In the genomic region with DNA sequence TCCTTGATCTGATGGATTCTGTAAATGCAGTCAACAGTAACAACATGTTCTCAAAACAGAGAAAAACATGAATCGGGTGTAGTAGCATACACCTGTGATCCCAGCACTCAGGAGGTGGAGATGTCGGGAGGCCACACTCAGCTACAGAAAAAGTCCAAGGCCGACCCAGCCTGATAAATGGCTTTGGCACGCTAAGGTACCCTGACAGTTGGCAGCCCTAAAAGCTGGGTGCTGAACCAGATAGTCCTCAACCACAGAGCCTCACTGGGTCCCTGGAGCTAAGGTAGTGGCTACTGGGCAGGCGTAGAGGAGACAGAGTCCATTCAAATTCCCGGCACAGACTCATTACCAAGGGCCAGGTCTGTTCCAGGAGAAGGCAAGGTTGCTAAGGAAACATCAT, we compare ENCODE assay signal across 22 mouse cellular contexts.
A peak's percentile ranks its signal among the peaks of the same experiment; 100 is the strongest.
DNase-seq lines count a peak whose midpoint lies in the region; ATAC-seq and TF ChIP-seq lines count a peak whose summit lies in the region.
"Had no signal": no experiment of that assay in that cellular context is flagged by ENCODE, and none has a peak within 500 bp of the region (broad histone marks: within the 10 kb centered on the region; RNA-seq: fewer than 3 reads in every experiment).

No protein-coding gene starts in this region.

- H3K4me1 ChIP-seq in midbrain, embryonic 11.5 days (ENCODE audit: control insufficient read depth, insufficient read depth, low read length) = no peaks in the 10 kb centered on the region
- 0 out of 2 replicates have a peak, but pooled peaks cover 3% of the 10 kb centered on the region for H3K4me1 ChIP-seq in midbrain, embryonic 13.5 days (replicated peaks)

- H3K27ac ChIP-seq in midbrain, embryonic 11.5 days (ENCODE audit: low read depth, low read length) = no peak overlapping the region
- H3K27ac ChIP-seq in midbrain, embryonic 13.5 days = no peak overlapping the region
- H3K27ac ChIP-seq in layer of hippocampus, adult 2 months = no peak overlapping the region
- H3K27ac ChIP-seq: embryonic facial prominence, embryonic 13.5 days; embryonic facial prominence, embryonic 15.5 days; forebrain, embryonic 10.5 days; forebrain, embryonic 12.5 days had no signal

- no peaks in the 10 kb centered on the region for H3K9me3 ChIP-seq in midbrain, embryonic 11.5 days (ENCODE audit: control insufficient read depth, low read length)
- no peaks in the 10 kb centered on the region for H3K9me3 ChIP-seq in midbrain, embryonic 13.5 days
- H3K9me3 ChIP-seq: embryonic facial prominence, embryonic 13.5 days; embryonic facial prominence, embryonic 15.5 days; forebrain, embryonic 10.5 days; forebrain, embryonic 12.5 days had no signal

- TF ChIP-seq CTCF in layer of hippocampus, adult 2 months (conservative IDR thresholded peaks at IDR 0.05) = no peak

- ATAC-seq in midbrain, embryonic 11.5 days (ENCODE audit: low FRiP score) = no peak
- no peak for ATAC-seq in midbrain, embryonic 13.5 days
- ATAC-seq in megakaryocyte progenitor cell, adult 5-6 weeks (replicated peaks; ENCODE audit: poor library complexity) = peak; percentile 42
- peak; percentile 54 for ATAC-seq in megakaryocyte-erythroid progenitor cell, adult 5-6 weeks (replicated peaks; ENCODE audit: low FRiP score, low TSS enrichment, poor library complexity, severe bottlenecking)
- ATAC-seq: forebrain, embryonic 14.5 days; forebrain, embryonic 16.5 days had no signal

- DNase-seq in adrenal gland, adult 2 months = peak; percentile 42
- DNase-seq in adrenal gland, adult 8-10 months = no peak
- peak; percentile 14 for DNase-seq in midbrain, embryonic 11.5 days (ENCODE audit: low spot score, missing footprints)
- DNase-seq in layer of hippocampus, adult 2 months (ENCODE audit: low spot score in 2 of 2) = no peak
- DNase-seq: adrenal gland, postnatal 14 days; cerebellum, adult 11 months; cerebellum, adult 18-20 months; cerebellum, adult 8-10 months; cerebellum, adult 9-11 months; cerebellum, postnatal 14 days; cerebellum, postnatal 36 days; embryo, embryonic 11 days had no signal

- H3K4me3 ChIP-seq in midbrain, embryonic 11.5 days (ENCODE audit: low read depth, low read length) = no peak overlapping the region
- no peak overlapping the region for H3K4me3 ChIP-seq in midbrain, embryonic 13.5 days (replicated peaks)
- H3K4me3 ChIP-seq in layer of hippocampus, adult 2 months = no peak overlapping the region
- H3K4me3 ChIP-seq: embryonic facial prominence, embryonic 13.5 days; embryonic facial prominence, embryonic 15.5 days; erythroblast, embryonic 14.5 days; forebrain, embryonic 10.5 days; forebrain, embryonic 12.5 days had no signal

- no peaks in the 10 kb centered on the region for H3K36me3 ChIP-seq in midbrain, embryonic 11.5 days (ENCODE audit: control insufficient read depth, insufficient read depth, low read length)
- no peaks in the 10 kb centered on the region for H3K36me3 ChIP-seq in midbrain, embryonic 13.5 days
- H3K36me3 ChIP-seq: embryonic facial prominence, embryonic 13.5 days; embryonic facial prominence, embryonic 15.5 days; forebrain, embryonic 10.5 days; forebrain, embryonic 12.5 days had no signal

- H3K4me2 ChIP-seq in midbrain, embryonic 11.5 days = no peak overlapping the region
- no peak overlapping the region for H3K4me2 ChIP-seq in midbrain, embryonic 13.5 days (replicated peaks)
- H3K4me2 ChIP-seq: embryonic facial prominence, embryonic 13.5 days; embryonic facial prominence, embryonic 15.5 days; forebrain, embryonic 12.5 days had no signal

- H3K9ac ChIP-seq in midbrain, embryonic 11.5 days (ENCODE audit: low read length) = no peak overlapping the region
- no peak overlapping the region for H3K9ac ChIP-seq in midbrain, embryonic 13.5 days (replicated peaks)
- H3K9ac ChIP-seq: embryonic facial prominence, embryonic 13.5 days; embryonic facial prominence, embryonic 15.5 days; forebrain, embryonic 12.5 days had no signal

- 91% methylated on average over 6 of the region's 6 CpGs for WGBS in midbrain, embryonic 11.5 days
- 91% methylated on average over 6 of the region's 6 CpGs for WGBS in midbrain, embryonic 13.5 days

- no peaks in the 10 kb centered on the region for H3K27me3 ChIP-seq in midbrain, embryonic 11.5 days (ENCODE audit: control insufficient read depth, insufficient read depth, low read length)
- H3K27me3 ChIP-seq in midbrain, embryonic 13.5 days = no peaks in the 10 kb centered on the region
- H3K27me3 ChIP-seq: embryonic facial prominence, embryonic 13.5 days; embryonic facial prominence, embryonic 15.5 days; forebrain, embryonic 12.5 days had no signal

Comparison
In these comparisons a context has a peak if more than half of its experiments do, and no peak if none do; other contexts are left out.
1. DNase-seq: peak in adrenal gland, adult 2 months (single experiment) and midbrain, embryonic 11.5 days (single experiment); none in adrenal gland, adult 8-10 months (single experiment) and layer of hippocampus, adult 2 months (0 of 2).
2. ATAC-seq: peak in megakaryocyte progenitor cell, adult 5-6 weeks (single experiment) and megakaryocyte-erythroid progenitor cell, adult 5-6 weeks (single experiment); none in midbrain, embryonic 11.5 days (single experiment) and midbrain, embryonic 13.5 days (single experiment).